Mouse (Mus musculus) monocyte, adult 2 months (primary cell): ENCODE measurements around the gene Itpr2.
"Not testable (repeated sequence)": the region's sequence is repeated elsewhere in the genome, so short reads cannot be mapped to it uniquely, and the experiment has no call there.

Experiments
- DNase-seq, 2 experiments: peaks; one replicate each; pipeline ENCODE4 v3.0.0; 2022; ENCODE audit warnings: low spot score in 2 of 2, low read depth in 1 of 2

Itpr2 gene

GRCm38 (mm10) chr6:146470378-146470777 is 31.6 kb downstream of the Itpr2 start:
- DNase-seq: no peak

GRCm38 (mm10) chr6:146469936-146470335 is 32.1 kb downstream of the Itpr2 start:
- DNase-seq: no peak

GRCm38 (mm10) chr6:146468361-146468760 is 33.7 kb downstream of the Itpr2 start:
- DNase-seq: no peak

GRCm38 (mm10) chr6:146464645-146465042 is 37.4 kb downstream of the Itpr2 start:
- not testable (repeated sequence) for DNase-seq

- no peak for DNase-seq
Measured at GRCm38 (mm10) chr6:146464014-146464644, 37.9 kb downstream of the Itpr2 start.

- DNase-seq: no peak
Measured at GRCm38 (mm10) chr6:146460936-146461335, 41.1 kb downstream of the Itpr2 start.

GRCm38 (mm10) chr6:146458436-146458835 is 43.6 kb downstream of the Itpr2 start:
- no peak for DNase-seq

- DNase-seq: no peak
Measured at GRCm38 (mm10) chr6:146456741-146457140, 45.3 kb downstream of the Itpr2 start.

- DNase-seq: no peak
Measured at GRCm38 (mm10) chr6:146454520-146455511, 47.2 kb downstream of the Itpr2 start.

- no peak for DNase-seq
Measured at GRCm38 (mm10) chr6:146452474-146452873, 49.5 kb downstream of the Itpr2 start.

- DNase-seq: no peak
Measured at GRCm38 (mm10) chr6:146446032-146446704, 55.9 kb downstream of the Itpr2 start.

- no peak for DNase-seq
Measured at GRCm38 (mm10) chr6:146439826-146440225, 62.2 kb downstream of the Itpr2 start.

GRCm38 (mm10) chr6:146439071-146439818 is 62.8 kb downstream of the Itpr2 start:
- DNase-seq: no peak

GRCm38 (mm10) chr6:146438057-146438456 is 64.0 kb downstream of the Itpr2 start:
- no peak for DNase-seq

GRCm38 (mm10) chr6:146436916-146437496 is 65.0 kb downstream of the Itpr2 start:
- DNase-seq: no peak

GRCm38 (mm10) chr6:146434217-146434616 is 67.8 kb downstream of the Itpr2 start:
- no peak for DNase-seq

GRCm38 (mm10) chr6:146432218-146432865 is 69.7 kb downstream of the Itpr2 start:
- no peak for DNase-seq

- no peak for DNase-seq
Measured at GRCm38 (mm10) chr6:146431777-146432176, 70.2 kb downstream of the Itpr2 start.

- DNase-seq: peak in 1 of 2 experiments; percentile 6
Measured at GRCm38 (mm10) chr6:146429694-146430380, 72.2 kb downstream of the Itpr2 start.
